Mouse (Mus musculus) bone marrow, adult 2 months (tissue): Measurements from ENCODE around the gene Raet1e. TPM values are rescaled to one million over a fixed set of nuclear protein-coding genes. Genes with fewer than 3 reads are reported as not detected.
A peak's percentile ranks its signal among the peaks of the same experiment; 100 is the strongest.
"Not testable (repeated sequence)": the region's sequence is repeated elsewhere in the genome, so short reads cannot be mapped to it uniquely, and the experiment has no call there.

ENCODE experiments used
- H3K27ac ChIP-seq: fragments of 200-500 bp; 2 replicates; pipeline ENCODE4 v1.5.1; 2012; ENCODE audit warnings: low read depth, mild to moderate bottlenecking, control low read depth, inconsistent platforms, low read length; ENCODE audit not compliant: control insufficient read depth, poor library complexity, insufficient read depth
- H3K4me1 ChIP-seq: fragments of 200-500 bp; 2 replicates; pipeline ENCODE4 v1.6.1; 2011; ENCODE audit warnings: low read length; ENCODE audit not compliant: control insufficient read depth, insufficient read depth
- H3K4me3 ChIP-seq: fragments of 200-500 bp; replicated peaks from 2 replicates; pipeline ENCODE3; 2011; ENCODE audit warnings: mild to moderate bottlenecking, low read depth, low read length, control low read depth; ENCODE audit not compliant: control insufficient read depth
- CTCF ChIP-seq: fragments of 200-500 bp; IDR thresholded peaks from 2 replicates; pipeline ENCODE4 v1.5.1; 2011; ENCODE audit warnings: low read length, control low read depth; ENCODE audit not compliant: control insufficient read depth, insufficient read depth
- POLR2A ChIP-seq: fragments of 200-500 bp; IDR thresholded peaks from 2 replicates; pipeline ENCODE4 v1.6.1; 2011; ENCODE audit warnings: low read depth, mild to moderate bottlenecking, control low read depth, low read length, borderline replicate concordance; ENCODE audit not compliant: control insufficient read depth
- WGBS: fragments of 180-500 bp; shearing (Covaris S2); methylation state at CpG from one replicate; pipeline ENCODE4 v1.1.7; 2018; 5-methylcytosine and 5-hydroxymethylcytosine counted together
- polyA plus RNA-seq: library from polyadenylated mRNA; stranded (reverse); fragments of >200 nt; gene quantifications from 2 replicates; pipeline ENCODE4 v1.2.4, GENCODE M21; 2011; ENCODE audit warnings: low replicate concordance; ENCODE audit not compliant: missing spikeins, insufficient read depth, insufficient read length

Raet1e gene
- polyA plus RNA-seq: 1.6 TPM in 1 of 2 replicates, not detected in the other

DNA sequence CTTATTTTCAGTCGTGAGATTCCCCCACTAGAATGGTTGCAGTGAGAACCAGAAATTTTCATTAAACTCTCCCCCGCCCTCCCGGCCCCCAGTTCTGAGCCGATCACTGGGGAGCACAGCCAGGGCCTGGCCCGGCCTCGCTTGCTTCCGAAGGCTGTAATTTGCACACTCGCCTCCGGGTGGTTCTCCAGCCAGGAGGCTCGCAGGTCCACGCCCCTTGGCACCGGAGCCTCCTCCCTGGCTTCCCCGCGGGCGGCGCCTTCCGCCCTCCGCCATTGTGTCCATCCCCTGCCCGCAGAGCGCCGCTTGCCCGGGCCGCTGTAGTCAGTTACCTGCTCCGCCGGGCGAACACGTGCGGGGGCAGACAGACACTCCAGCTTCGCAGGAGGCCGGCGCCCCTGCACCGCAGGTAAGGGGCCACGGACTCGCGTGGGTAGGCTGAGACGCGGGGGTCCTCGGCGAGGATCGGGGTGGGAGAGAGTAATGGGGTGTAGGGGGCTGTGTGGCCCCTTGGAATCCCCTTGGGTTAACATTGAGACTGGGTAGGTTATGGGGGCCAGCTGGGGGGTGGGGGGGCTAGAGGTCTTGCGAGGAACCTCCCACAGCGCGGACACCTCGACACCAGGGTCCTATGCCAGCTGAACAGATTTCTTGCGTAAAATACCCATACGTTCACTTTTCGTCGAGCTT, at the start of gene Raet1e, which contains the start of gene H60b:
TSS of gene Raet1e (plus strand) at position 260 of the 690 bp plus-strand sequence.
TSS of gene H60b (plus strand) at position 277 of the 690 bp plus-strand sequence.
- H3K4me1 ChIP-seq, H3K27ac ChIP-seq, H3K4me3 ChIP-seq: not testable (repeated sequence)
- under 1% methylated on average over 48 of the region's 48 CpGs for WGBS

GRCm38 (mm10) chr10:22140665-22141280, 17.6 kb upstream of the Raet1e start:
- no peak overlapping the region for H3K4me3 ChIP-seq
- H3K27ac ChIP-seq: no peak overlapping the region
- no peak for TF ChIP-seq POLR2A
- TF ChIP-seq CTCF: peak; percentile 63
- under 1% methylated on average over 19 of the region's 19 CpGs for WGBS
- H3K4me1 ChIP-seq: no peaks in the 10 kb centered on the region

GRCm38 (mm10) chr10:22142194-22142593, 16.2 kb upstream of the Raet1e start:
- not testable (repeated sequence) for H3K27ac ChIP-seq, H3K4me1 ChIP-seq, H3K4me3 ChIP-seq
- WGBS: 77% methylated on average over 1 of the region's 1 CpGs

- H3K27ac ChIP-seq: no peak overlapping the region
- no peak overlapping the region for H3K4me3 ChIP-seq
- no peaks in the 10 kb centered on the region for H3K4me1 ChIP-seq
- 59% methylated on average over 5 of the region's 5 CpGs for WGBS
- TF ChIP-seq CTCF (no peak), POLR2A (no peak)
Observed at GRCm38 (mm10) chr10:22142926-22143325, 15.4 kb upstream of the Raet1e start.

DNA sequence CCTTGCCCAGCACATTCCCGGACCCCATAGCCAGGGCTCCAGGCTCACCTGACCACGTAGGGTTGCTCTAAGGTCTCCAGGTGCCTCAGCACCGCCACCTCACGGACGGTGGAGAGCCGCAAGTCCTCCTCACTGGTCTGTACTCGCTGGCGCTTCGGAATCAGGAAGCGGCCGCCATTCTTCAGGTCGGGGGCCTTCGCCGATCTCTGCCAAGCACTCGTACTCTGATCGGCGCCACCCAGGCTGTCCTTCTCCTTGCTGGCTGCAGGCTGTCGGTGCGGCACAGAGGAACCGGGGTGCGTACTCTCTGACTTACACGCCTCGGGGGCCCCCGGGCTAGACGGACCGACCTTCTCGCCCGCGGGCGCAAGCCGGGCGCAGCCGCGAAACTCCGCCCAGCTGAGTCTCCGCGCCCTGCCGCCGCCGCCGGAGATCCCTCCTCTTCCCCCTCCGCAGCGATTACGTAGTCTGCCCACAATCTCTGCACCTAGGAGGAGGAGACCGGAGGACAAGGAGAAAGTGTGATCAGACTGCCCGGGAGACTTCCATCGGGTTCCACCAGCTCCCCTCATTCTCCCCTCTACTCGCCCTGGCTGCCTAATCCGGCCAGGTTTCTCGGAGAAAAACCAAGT, 9.8 kb upstream of the Raet1e start:
- Histone ChIP-seq H3K27ac (peak overlapping the region; percentile 85), H3K4me3 (peak overlapping the region; percentile 79), H3K4me1 (no peaks in the 10 kb centered on the region)
- TF ChIP-seq POLR2A: peak; percentile 58; the same call in 1 of the 2 replicates
- TF ChIP-seq CTCF: peak; percentile 63; the same call in 1 of the 2 replicates
- under 1% methylated on average over 50 of the region's 50 CpGs for WGBS

GRCm38 (mm10) chr10:22149073-22149690, 9.2 kb upstream of the Raet1e start, which contains the start of gene E030030I06Rik:
E030030I06Rik (minus strand) TSS chr10:22149270.
- Histone ChIP-seq H3K4me1 (no peaks in the 10 kb centered on the region), H3K27ac (peak within 1 kb of the TSS; percentile 85), H3K4me3 (peak within 1 kb of the TSS; percentile 79)
- no peak for TF ChIP-seq CTCF
- TF ChIP-seq POLR2A: no peak
- under 1% methylated on average over 37 of the region's 37 CpGs for WGBS

DNA sequence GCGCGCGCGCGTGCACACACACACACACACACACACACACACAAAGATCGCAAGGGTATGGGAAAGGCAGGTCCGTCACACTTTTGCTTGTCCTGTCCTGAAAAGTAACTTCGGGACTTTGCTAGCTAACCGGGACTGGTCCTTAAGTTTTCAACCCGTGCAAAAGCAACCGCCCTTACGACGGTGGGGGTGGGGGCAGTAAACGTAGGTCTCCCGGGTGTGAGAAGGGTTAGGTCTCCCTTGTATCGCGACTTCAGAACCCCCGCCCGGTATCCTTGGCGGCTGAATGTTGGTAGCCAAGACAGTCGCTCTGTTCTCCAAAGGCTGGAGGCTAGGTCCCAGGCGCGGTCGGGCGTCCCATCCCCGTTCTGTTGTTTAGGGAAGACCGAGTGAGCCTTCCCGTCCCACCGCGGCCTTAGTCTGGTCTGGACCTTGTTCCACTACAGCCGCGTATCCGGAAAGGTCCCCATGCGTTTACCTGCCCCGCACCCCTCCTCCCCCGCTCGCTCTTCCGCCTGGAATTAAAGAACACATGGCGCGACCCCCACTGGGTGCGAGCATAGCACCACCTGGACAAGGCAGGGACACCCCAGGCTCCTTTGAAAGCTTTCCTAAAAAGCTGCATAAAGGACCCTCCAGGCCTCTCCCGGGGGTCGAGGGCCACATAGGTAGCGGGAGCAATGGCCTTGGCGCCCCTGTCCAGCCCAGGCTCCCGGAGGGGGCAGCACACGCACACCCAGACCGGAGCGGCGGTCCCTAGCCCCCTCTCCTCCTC, 8.5 kb upstream of the Raet1e start:
- Histone ChIP-seq H3K27ac (no peak overlapping the region), H3K4me3 (peak overlapping the region; percentile 59), H3K4me1 (no peaks in the 10 kb centered on the region)
- TF ChIP-seq CTCF (no peak), POLR2A (no peak)
- 2% methylated on average over 50 of the region's 50 CpGs for WGBS

DNA sequence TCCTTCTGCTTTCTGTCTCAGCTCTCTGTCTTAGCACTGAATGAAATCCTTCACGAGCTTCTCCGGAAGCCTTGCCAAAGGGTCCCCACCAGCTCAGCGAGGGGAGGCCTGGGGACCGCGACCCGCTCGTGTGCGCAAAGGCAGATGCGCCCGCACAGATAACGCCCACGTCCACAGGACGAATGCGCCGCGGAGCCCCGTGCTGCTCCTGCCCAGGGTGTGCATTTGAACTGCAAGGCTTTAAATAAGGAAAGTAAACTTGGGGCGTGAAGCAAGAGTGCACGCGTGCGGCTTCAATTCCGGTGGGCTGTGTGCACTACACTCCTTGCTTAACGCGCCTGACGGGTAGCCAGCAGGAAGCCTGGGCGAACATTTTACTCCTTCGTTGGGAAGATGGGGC, 7.8 kb upstream of the Raet1e start:
- no peak for TF ChIP-seq CTCF
- no peak for TF ChIP-seq POLR2A
- Histone ChIP-seq H3K4me1 (no peaks in the 10 kb centered on the region), H3K27ac (no peak overlapping the region), H3K4me3 (peak overlapping the region; percentile 24)
- WGBS: under 1% methylated on average over 27 of the region's 27 CpGs

DNA sequence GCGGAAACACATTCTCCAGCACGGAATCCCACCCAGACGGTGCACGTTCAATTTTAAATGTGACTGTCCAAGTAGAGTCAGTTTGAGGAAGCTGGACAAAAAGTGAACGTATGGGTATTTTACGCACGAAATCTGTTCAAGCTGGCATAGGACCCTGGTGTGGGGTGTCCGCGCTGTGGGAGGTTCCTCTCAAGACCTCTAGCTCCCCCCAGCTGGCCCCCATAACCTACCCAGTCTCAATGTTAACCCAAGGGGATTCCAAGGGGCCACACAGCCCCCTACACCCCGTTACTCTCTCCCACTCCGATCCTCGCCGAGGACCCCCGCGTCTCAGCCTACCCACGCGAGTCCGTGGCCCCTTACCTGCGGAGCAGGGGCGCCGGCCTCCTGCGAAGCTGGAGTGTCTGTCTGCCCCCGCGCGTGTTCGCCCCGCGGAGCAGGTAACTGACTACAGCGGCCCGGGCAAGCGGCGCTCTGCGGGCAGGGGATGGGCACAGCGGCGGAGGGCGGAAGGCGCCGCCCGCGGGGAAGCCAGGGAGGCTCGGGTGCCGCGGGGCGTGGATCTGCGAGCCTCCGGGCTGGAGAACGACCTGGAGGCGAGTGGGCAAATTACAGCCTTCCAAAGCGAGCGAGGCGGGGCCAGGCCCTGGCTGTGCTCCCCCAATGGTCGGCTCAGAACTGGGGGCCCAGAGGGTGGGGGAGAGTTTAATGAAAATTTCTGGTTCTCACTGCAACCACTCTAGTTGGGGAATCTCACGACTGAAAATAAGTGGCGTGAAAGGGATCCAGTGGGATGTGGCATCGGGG, 7.1 kb upstream of the Raet1e start:
- not testable (repeated sequence) for H3K27ac ChIP-seq, H3K4me3 ChIP-seq, H3K4me1 ChIP-seq
- 2% methylated on average over 55 of the region's 55 CpGs for WGBS

DNA sequence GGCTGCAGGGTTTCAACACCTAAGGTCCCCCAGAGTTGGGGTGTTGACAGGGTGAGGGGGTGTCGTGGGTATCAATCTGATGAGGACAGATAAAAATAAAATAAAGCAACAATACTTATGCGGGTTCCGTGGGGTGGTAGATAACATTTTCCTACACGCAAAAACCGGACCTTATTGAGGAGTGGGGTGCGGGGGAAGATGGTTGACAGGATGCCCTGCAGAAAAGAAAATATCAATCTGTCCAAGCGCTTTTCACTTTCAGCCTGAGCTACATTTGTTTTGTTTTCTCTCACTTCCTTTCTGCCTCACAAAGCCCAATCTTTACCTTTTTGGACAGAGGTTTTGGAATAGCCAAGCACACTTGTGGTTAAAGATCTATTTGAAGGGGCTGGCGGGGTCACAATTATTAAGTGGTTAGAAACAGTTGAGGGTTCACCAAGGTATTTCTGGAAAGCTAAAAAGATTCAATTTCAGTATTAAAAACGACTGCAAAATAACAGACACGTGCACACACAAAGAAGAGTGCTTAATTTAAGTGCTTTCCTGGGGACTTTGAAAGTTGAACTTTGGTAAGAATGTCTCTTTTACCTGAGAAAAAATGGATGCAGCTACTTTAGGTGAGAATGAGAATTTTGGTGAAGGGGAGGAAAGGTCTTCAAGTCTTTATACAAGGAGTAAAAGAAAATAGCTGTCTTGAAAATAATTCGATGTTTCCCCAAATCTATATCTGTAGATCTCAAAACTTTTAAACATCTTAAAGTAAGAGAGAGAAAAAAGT, 6.3 kb upstream of the Raet1e start:
- H3K4me3 ChIP-seq, H3K27ac ChIP-seq, H3K4me1 ChIP-seq: not testable (repeated sequence)
- 8% methylated on average over 11 of the region's 11 CpGs for WGBS
